Comparison of ENCODE assay signal across 19 mouse cellular contexts in the genomic region with DNA sequence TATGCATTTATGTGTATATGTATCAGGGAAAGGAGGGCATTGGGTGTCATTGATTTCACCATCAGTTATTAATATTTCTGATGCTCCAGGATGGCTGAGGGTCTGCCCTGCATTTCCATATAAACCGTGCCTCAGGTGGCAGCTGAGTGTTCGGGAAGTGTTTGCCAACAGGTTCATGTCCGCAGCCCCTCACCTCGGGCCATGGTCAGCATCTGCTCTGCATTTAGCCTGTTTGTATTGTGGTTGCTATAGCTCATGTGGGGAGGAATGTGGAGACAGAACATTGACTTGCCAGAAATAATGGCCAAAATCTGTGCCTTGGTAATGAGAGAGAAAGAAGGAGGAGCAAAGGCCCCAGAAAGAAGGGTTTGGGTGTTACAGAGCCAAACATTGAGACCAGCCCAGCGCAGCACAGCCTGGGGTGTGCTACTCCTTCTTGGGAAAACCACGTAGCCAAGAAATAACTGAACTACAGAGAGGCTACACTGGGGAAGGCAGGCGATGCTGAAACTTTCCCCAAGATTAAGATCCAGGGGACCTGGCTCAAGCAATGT.
"Had no signal": no experiment of that assay in that cellular context is flagged by ENCODE, and none has a peak within 500 bp of the region (broad histone marks: within the 10 kb centered on the region; RNA-seq: fewer than 3 reads in every experiment).

No protein-coding gene starts in this region.

- H3K4me2 ChIP-seq: limb, embryonic 13.5 days; liver, embryonic 12.5 days; lung, embryonic 15.5 days; midbrain, embryonic 15.5 days; neural tube, embryonic 13.5 days; stomach, embryonic 15.5 days had no signal

- H3K4me3 ChIP-seq: limb, embryonic 13.5 days; liver, embryonic 12.5 days; lung, embryonic 15.5 days; midbrain, embryonic 15.5 days; neural tube, embryonic 13.5 days; stomach, embryonic 15.5 days had no signal

- H3K9ac ChIP-seq: limb, embryonic 13.5 days; liver, embryonic 12.5 days; lung, embryonic 15.5 days; midbrain, embryonic 15.5 days; neural tube, embryonic 13.5 days; stomach, embryonic 15.5 days had no signal

- ATAC-seq: liver, embryonic 12.5 days; midbrain, embryonic 15.5 days had no signal

- H3K27me3 ChIP-seq: liver, embryonic 12.5 days; lung, embryonic 15.5 days; megakaryocyte, embryonic 14.5 days; midbrain, embryonic 15.5 days; neural tube, embryonic 13.5 days; stomach, embryonic 15.5 days had no signal

- H3K27ac ChIP-seq: kidney, postnatal 0 days; limb, embryonic 13.5 days; liver, embryonic 12.5 days; lung, embryonic 15.5 days; macrophage; midbrain, embryonic 15.5 days; neural tube, embryonic 13.5 days; stomach, embryonic 15.5 days had no signal

- H3K4me1 ChIP-seq: liver, embryonic 12.5 days; lung, embryonic 15.5 days; megakaryocyte, embryonic 14.5 days; stomach, embryonic 15.5 days had no signal

- H3K9me3 ChIP-seq: limb, embryonic 13.5 days; liver, embryonic 12.5 days; lung, embryonic 15.5 days; midbrain, embryonic 15.5 days; neural tube, embryonic 13.5 days; stomach, embryonic 15.5 days had no signal

- DNase-seq: kidney, adult 11 months; kidney, adult 9 months; kidney, postnatal 36 days; layer of hippocampus, adult 9-11 months; layer of hippocampus, postnatal 36 days; lung, postnatal 14 days; retina, postnatal 1 day; right cerebral cortex, postnatal 14 days; thymus, adult 2 months; thymus, postnatal 25 days had no signal

- H3K36me3 ChIP-seq: limb, embryonic 13.5 days; liver, embryonic 12.5 days; lung, embryonic 15.5 days; midbrain, embryonic 15.5 days; neural tube, embryonic 13.5 days; stomach, embryonic 15.5 days had no signal
